Mouse (Mus musculus) myocyte (in vitro differentiated cells): ENCODE data around the gene Pmpca. TPM values are rescaled to one million over a fixed set of nuclear protein-coding genes. Genes with fewer than 3 reads are reported as not detected.

ENCODE experiments used
- H3K27me3 ChIP-seq: one replicate; pipeline ENCODE4 v1.6.1; 2011; ENCODE audit not compliant: control insufficient read depth, insufficient read depth, insufficient read length
- H3K36me3 ChIP-seq: one replicate; pipeline ENCODE4 v1.6.1; 2011; ENCODE audit not compliant: control insufficient read depth, insufficient read depth
- H3K4me2 ChIP-seq: one replicate; pipeline ENCODE4 v1.6.1; 2011; ENCODE audit warnings: low read depth, control low read depth
- H3K4me3 ChIP-seq: one replicate; pipeline ENCODE4 v1.5.1; 2011; ENCODE audit warnings: mild to moderate bottlenecking, control low read depth, moderate library complexity
- H3K79me2 ChIP-seq: one replicate; pipeline ENCODE4 v1.6.1; 2011; ENCODE audit not compliant: control insufficient read depth, insufficient read depth
- H3ac ChIP-seq: one replicate; pipeline ENCODE4 v1.6.1; 2011; ENCODE audit not compliant: control insufficient read depth, insufficient read length
- CEBPB ChIP-seq: IDR thresholded peaks from 2 replicates; pipeline ENCODE4 v1.6.1; 2011; ENCODE audit warnings: mild to moderate bottlenecking, moderate library complexity; ENCODE audit not compliant: poor library complexity, insufficient read depth, severe bottlenecking
- E2F4 ChIP-seq: IDR thresholded peaks from one replicate; pipeline ENCODE4 v1.6.1; 2011; ENCODE audit warnings: mild to moderate bottlenecking, control low read depth, moderate library complexity; ENCODE audit not compliant: insufficient read depth
- MAX ChIP-seq: IDR thresholded peaks from one replicate; pipeline ENCODE4 v1.6.1; 2011; ENCODE audit warnings: low read depth, mild to moderate bottlenecking, control low read depth
- MYOD1 ChIP-seq, 3 experiments: IDR thresholded peaks; one replicate each; pipeline ENCODE4 v1.6.1; 2011; ENCODE audit warnings: control low read depth in 2 of 3, low read depth in 2 of 3, mild to moderate bottlenecking in 2 of 3, moderate library complexity in 1 of 3; ENCODE audit not compliant: insufficient read length in 2 of 3, control insufficient read depth in 1 of 3
- MYOG ChIP-seq, 3 experiments: IDR thresholded peaks; one replicate each; pipeline ENCODE4 v1.6.1; 2011; ENCODE audit warnings: control low read depth in 2 of 3, low read depth in 2 of 3, mild to moderate bottlenecking in 2 of 3; ENCODE audit not compliant: insufficient read length in 2 of 3, control insufficient read depth in 1 of 3, insufficient read depth in 1 of 3
- POLR2A ChIP-seq: IDR thresholded peaks from one replicate; pipeline ENCODE4 v1.6.1; 2011; ENCODE audit warnings: low read depth, mild to moderate bottlenecking, control low read depth, moderate library complexity; ENCODE audit not compliant: insufficient read length
- POLR2AphosphoS2 ChIP-seq: IDR thresholded peaks from one replicate; pipeline ENCODE4 v1.6.1; 2011; ENCODE audit warnings: low read depth, control low read depth; ENCODE audit not compliant: insufficient read length
- REST ChIP-seq: IDR thresholded peaks from one replicate; pipeline ENCODE4 v1.6.1; 2011; ENCODE audit warnings: mild to moderate bottlenecking, control low read depth, moderate library complexity; ENCODE audit not compliant: insufficient read depth, insufficient read length
- SRF ChIP-seq: IDR thresholded peaks from one replicate; pipeline ENCODE4 v1.6.1; 2011; ENCODE audit warnings: low read depth; ENCODE audit not compliant: control insufficient read depth, insufficient read length
- TCF12 ChIP-seq: IDR thresholded peaks from one replicate; pipeline ENCODE4 v1.6.1; 2011; ENCODE audit warnings: mild to moderate bottlenecking, control low read depth; ENCODE audit not compliant: poor library complexity, insufficient read depth, severe bottlenecking
- TCF3 ChIP-seq: IDR thresholded peaks from one replicate; pipeline ENCODE4 v1.6.1; 2011; ENCODE audit warnings: low read depth, control low read depth; ENCODE audit not compliant: insufficient read length
- USF1 ChIP-seq: IDR thresholded peaks from one replicate; pipeline ENCODE4 v1.6.1; 2011; ENCODE audit warnings: low read depth, mild to moderate bottlenecking, control low read depth, moderate library complexity
- polyA plus RNA-seq: library from polyadenylated mRNA; unstranded; fragments of >200 nt; fragmentation: generic; extraction: Trizol; gene quantifications from one replicate; pipeline ENCODE4 v1.2.1, GENCODE M21; 2012; ENCODE audit warnings: missing spikeins

Gene Pmpca
- polyA plus RNA-seq, 1 experiment: 111 TPM

- Histone ChIP-seq H3K4me2 (no peak overlapping the region), H3ac (no peak overlapping the region), H3K4me3 (no peak overlapping the region), H3K27me3 (no peaks in the 10 kb centered on the region), H3K79me2 (peaks cover 11% of the 10 kb centered on the region), H3K36me3 (peaks cover 4% of the 10 kb centered on the region)
- TF ChIP-seq POLR2A: no peak
- no peak for TF ChIP-seq MAX
- no peak for TF ChIP-seq SRF
- TF ChIP-seq REST: no peak
- no peak for TF ChIP-seq USF1
- no peak for TF ChIP-seq MYOG (IDR thresholded peaks at IDR 0.05; ENCODE audit: control insufficient read depth in 1 of 3, insufficient read depth in 1 of 3, insufficient read length in 2 of 3, low read depth in 2 of 3)
- no peak for TF ChIP-seq CEBPB
- TF ChIP-seq E2F4: no peak
- TF ChIP-seq POLR2AphosphoS2: no peak
- no peak for TF ChIP-seq TCF3
- TF ChIP-seq MYOD1 (IDR thresholded peaks at IDR 0.05; ENCODE audit: control insufficient read depth in 1 of 3, insufficient read length in 2 of 3, low read depth in 2 of 3): no peak
- no peak for TF ChIP-seq TCF12
Observed at GRCm38 (mm10) chr2:26348241-26348640, 40.9 kb upstream of the Pmpca start.

DNA sequence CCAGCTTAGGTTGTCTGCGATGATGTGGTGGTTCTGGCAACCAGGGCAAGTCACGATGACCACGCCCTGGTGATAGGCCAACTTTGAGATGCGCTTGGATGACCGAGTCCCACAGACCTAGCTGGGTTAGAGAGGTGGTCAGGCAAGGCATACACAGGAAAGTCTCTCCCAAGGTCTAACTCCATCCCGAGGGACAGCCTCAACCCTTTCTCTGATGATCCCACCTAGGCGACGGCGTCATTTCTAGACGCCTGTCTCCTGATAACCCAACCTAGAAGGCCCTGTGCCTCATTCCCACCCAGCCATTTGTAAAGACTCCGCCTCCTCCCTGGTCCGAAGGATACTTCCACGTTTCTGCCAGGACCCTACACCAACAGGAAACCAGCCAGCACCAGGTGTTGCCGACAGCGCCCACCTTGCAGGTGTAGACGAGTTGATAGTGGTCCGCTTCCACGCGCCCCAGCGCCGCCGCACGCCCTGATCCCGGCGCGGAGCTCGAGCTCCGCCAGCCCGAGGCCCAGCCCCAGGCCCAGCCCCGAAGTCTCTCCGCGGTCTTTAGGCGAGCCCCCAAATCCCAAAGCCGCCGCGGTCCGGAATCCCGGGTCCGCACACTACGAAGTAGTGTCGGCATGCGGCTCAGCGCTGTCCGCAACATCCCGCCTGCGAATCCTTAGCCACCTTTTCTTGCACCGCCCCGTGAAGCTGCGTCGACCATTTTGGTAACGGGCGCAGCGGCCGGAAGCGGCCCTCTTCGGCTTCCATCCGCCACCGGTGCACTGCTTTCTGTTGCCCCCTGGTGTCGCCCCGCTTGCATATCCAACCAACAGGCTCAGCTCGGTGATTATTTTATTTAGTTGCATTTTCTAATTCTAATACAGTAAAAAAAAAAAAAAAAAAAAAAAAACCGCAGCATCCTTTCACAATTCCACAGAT is 37.5 kb upstream of the Pmpca start, which contains the start of gene Dnlz:
Gene Dnlz (minus strand): TSS at position 753 of the 933 bp plus-strand sequence.
- Histone ChIP-seq H3K4me3 (peak within 1 kb of the TSS; percentile 56), H3ac (peak within 1 kb of the TSS; percentile 86), H3K79me2 (peaks cover 11% of the 10 kb centered on the region), H3K36me3 (peaks cover 4% of the 10 kb centered on the region), H3K27me3 (no peaks in the 10 kb centered on the region), H3K4me2 (peak within 1 kb of the TSS; percentile 83)
- TF ChIP-seq USF1 (no peak), SRF (peak; percentile 59), POLR2A (peak; percentile 70), MYOG (IDR thresholded peaks at IDR 0.05; ENCODE audit: control insufficient read depth in 1 of 3, insufficient read depth in 1 of 3, insufficient read length in 2 of 3, low read depth in 2 of 3) (no peak), POLR2AphosphoS2 (peak; percentile 48), MAX (no peak), TCF3 (no peak), E2F4 (peak; percentile 34), TCF12 (no peak)

GRCm38 (mm10) chr2:26352291-26352910 is 36.7 kb upstream of the Pmpca start:
- peaks cover 4% of the 10 kb centered on the region for H3K36me3 ChIP-seq
- H3K27me3 ChIP-seq: no peaks in the 10 kb centered on the region
- peaks cover 11% of the 10 kb centered on the region for H3K79me2 ChIP-seq
- peak overlapping the region; percentile 83 for H3K4me2 ChIP-seq
- peak overlapping the region; percentile 56 for H3K4me3 ChIP-seq
- peak in 1 of 3 experiments; percentile 48 for TF ChIP-seq MYOD1 (IDR thresholded peaks at IDR 0.05; ENCODE audit: control insufficient read depth in 1 of 3, insufficient read length in 2 of 3, low read depth in 2 of 3)
- TF ChIP-seq MYOG (IDR thresholded peaks at IDR 0.05; ENCODE audit: control insufficient read depth in 1 of 3, insufficient read depth in 1 of 3, insufficient read length in 2 of 3, low read depth in 2 of 3): peak in 2 of 3 experiments; percentile 15 to 60
- TF ChIP-seq USF1: no peak
- H3ac ChIP-seq: peak overlapping the region; percentile 86

- no peak overlapping the region for H3ac ChIP-seq
- TF ChIP-seq MYOG (IDR thresholded peaks at IDR 0.05; ENCODE audit: control insufficient read depth in 1 of 3, insufficient read depth in 1 of 3, insufficient read length in 2 of 3, low read depth in 2 of 3) (no peak), USF1 (no peak), SRF (no peak), CEBPB (no peak), POLR2A (no peak), TCF12 (no peak), TCF3 (no peak), E2F4 (no peak), MYOD1 (IDR thresholded peaks at IDR 0.05; ENCODE audit: control insufficient read depth in 1 of 3, insufficient read length in 2 of 3, low read depth in 2 of 3) (no peak), MAX (no peak), REST (no peak), POLR2AphosphoS2 (no peak)
- no peaks in the 10 kb centered on the region for H3K36me3 ChIP-seq
- H3K79me2 ChIP-seq: peaks cover 11% of the 10 kb centered on the region
- peak overlapping the region; percentile 83 for H3K4me2 ChIP-seq
- no peaks in the 10 kb centered on the region for H3K27me3 ChIP-seq
- peak overlapping the region; percentile 56 for H3K4me3 ChIP-seq
Observed at GRCm38 (mm10) chr2:26353066-26353980, 35.8 kb upstream of the Pmpca start.
